Mouse (Mus musculus): ENCODE data around the gene Jmjd7.

Jmjd7 gene

GRCm38 (mm10) chr2:120011462-120012200 lies 15.7 kb upstream of the Jmjd7 start:
- DNase-seq (ENCODE audit: low read depth, low spot score), result no peak

GRCm38 (mm10) chr2:120012924-120013323 lies 14.4 kb upstream of the Jmjd7 start:
- DNase-seq (ENCODE audit: low read depth, low spot score), result no peak

GRCm38 (mm10) chr2:120013831-120014486 lies 13.3 kb upstream of the Jmjd7 start:
- no peak for DNase-seq (ENCODE audit: low read depth, low spot score)

DNA sequence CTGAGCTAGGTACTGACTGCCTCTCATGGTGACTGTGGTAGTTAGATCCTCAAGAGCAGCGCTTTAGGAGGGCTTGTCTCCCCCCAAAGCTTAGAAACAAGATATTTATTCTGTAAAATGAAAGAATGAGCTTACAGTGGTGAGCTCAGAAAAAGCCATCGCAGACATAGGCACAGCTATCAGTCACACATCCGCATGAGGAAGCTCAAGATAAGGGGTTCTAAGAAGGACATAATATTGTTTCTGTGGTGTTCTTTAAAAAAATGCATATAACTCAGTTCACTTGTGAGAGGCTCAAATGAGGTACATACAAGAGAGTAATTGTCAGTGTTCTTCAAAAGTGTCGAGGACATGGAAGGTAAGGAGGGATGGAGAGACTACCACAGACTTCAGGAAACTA lies 11.4 kb upstream of the Jmjd7 start:
- no peak for DNase-seq (ENCODE audit: low read depth, low spot score)

DNA sequence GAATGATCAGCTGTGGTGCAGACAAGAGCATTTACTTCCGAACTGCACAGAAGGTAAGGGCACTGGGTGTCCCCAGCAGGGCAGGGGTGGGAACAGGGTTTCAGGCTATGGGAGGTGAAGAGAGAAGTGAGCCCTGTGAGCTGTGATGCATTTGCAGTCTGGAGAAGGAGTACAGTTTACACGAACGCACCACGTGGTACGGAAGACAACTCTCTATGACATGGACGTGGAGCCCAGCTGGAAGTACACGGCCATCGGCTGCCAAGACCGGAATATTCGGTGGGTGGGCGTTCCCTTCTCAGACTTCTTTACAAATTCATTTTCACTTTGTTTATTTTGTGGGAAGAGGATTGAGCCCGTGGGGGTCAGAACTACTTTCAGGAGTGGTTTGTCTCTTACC lies 9.7 kb upstream of the Jmjd7 start:
- no peak for DNase-seq (ENCODE audit: low read depth, low spot score)

- no peak for DNase-seq (ENCODE audit: low read depth, low spot score)
Measured at GRCm38 (mm10) chr2:120024337-120024736, 2.9 kb upstream of the Jmjd7 start.

DNA sequence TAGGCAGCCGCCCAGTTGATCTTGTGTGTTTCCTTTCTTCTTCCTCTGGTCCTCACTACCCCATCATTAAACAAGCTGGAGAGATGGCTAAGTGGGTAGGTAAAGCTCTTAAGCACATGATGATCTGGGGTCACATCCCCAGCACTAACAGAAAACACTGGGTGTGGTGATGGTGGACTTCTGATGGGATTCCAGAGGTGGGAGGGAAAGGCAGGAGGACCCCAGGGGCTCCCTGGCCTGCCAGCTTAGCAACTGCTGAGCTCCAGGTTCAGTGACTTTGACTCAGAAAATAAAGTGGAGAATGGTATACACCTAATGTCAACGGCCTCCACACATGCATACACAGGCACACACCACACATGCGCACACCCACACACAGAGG lies 658 bp downstream of the Jmjd7 start:
- no peak for DNase-seq (ENCODE audit: low read depth, low spot score)

DNA sequence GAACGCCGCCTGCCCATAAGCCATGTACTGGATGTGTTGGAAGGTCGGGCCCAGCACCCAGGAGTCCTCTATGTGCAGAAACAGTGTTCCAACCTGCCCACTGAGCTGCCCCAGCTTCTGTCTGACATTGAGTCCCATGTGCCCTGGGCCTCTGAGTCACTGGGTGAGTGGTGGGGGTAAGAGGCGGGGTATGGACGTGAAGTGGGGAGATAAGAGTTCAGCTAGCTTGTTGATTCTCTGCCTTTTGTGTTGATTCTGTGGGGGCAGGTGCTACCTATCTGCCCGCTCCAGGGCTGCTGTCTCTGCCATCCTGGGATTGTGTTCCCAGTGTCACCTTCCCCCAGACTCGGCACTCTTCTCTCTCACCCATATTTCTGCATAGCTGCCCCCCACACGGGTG lies 3.1 kb downstream of the Jmjd7 start:
- DNase-seq (ENCODE audit: low read depth, low spot score), result no peak

DNA sequence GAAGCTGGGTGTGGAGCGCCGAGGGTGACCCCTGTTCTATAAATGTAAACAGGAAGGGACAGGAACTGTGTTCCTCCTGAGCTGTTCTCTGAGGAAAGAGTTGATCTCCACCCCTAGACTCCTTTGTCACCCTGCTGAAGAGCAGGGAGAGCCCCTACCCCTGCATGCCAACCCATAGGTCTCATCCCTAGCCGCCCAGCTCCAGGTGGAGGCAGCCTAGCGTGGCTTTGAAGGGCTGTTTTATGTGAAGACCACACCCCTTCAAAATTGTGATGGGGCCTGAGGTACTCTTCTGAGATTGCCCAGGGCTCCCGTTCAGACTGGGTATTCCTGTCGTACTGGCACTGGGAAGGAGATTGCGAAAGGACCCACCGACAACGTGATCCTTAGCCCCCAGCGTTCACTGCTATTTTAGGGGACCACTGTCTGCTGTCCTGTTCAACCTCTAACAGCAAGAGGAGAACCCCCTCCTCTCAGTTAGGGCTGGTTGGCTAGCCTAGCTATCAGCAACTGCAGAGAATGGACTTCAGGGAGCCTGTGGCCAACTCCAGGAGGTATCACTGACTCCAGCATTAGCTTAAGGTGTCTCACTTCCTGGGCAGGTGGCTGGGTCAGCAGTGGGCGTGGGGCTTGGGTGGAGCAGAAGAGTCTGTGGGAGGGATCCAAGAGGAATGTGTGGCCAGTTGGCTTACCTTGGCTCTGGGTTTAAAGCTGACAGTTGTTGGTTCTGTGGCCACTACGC lies 5.6 kb downstream of the Jmjd7 start, which contains the start of gene Pla2g4b:
Pla2g4b (plus strand) TSS at position 692 of the 742 bp plus-strand sequence.
- DNase-seq (ENCODE audit: low read depth, low spot score), result no peak

DNA sequence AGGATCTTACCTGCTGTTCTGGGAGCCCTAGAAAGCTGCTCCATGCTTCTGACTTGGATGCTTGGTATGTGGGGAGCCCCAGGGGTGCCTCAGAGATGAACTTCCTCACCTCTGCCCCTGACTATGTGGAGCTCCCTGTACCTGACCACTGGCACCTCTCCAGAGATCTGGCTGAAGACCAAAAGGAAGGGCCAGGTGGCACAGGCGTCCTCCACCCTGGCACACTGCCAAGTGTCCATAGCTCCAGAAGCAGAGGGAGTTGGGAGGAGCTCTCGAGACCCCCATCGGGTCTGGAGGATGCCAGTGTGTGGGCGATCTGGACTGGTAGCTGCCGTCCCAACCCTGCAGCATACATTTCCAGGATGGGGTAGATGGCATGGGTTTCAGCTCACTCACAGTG lies 6.4 kb downstream of the Jmjd7 start:
- no peak for DNase-seq (ENCODE audit: low read depth, low spot score)

DNA sequence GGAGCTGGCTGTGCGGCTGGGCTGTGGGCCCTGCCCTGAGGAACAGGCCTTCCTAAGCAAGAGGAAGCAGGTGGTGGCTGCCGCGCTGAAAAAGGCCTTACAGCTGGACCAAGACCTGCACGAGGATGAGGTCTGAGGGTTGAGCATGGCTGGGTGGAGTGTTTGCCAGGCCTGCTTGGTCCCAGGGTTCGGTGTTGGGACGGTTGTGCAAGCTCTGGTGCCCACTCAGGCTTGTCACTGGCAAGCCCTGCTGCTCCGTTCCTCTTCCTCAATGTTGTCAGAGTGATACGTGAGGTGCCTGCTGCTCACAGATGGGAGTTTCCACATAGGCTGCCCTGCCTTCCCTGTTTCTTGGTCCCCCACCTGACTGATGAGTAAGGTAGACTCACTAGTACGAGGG lies 10.5 kb downstream of the Jmjd7 start:
- DNase-seq (ENCODE audit: low read depth, low spot score), result no peak

DNA sequence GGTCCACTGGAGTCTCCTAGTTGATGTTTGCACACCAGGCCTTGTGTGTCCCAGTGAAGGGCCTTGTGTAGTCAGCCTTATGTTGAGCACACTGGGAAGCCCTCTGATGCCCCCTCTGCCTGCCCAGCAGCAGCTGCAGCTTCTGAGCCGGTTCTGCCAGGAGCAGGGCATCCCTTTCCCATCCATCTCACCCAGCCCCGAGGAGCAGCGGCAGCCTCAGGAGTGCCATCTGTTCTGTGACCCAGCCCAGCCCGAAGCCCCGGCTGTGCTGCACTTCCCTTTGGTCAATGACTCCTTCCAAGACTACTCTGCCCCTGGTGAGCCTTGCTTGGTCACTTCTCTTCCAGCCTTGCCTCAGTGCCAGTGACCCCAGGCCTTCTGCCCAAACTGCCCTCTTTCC lies 13.7 kb downstream of the Jmjd7 start:
- no peak for DNase-seq (ENCODE audit: low read depth, low spot score)

DNA sequence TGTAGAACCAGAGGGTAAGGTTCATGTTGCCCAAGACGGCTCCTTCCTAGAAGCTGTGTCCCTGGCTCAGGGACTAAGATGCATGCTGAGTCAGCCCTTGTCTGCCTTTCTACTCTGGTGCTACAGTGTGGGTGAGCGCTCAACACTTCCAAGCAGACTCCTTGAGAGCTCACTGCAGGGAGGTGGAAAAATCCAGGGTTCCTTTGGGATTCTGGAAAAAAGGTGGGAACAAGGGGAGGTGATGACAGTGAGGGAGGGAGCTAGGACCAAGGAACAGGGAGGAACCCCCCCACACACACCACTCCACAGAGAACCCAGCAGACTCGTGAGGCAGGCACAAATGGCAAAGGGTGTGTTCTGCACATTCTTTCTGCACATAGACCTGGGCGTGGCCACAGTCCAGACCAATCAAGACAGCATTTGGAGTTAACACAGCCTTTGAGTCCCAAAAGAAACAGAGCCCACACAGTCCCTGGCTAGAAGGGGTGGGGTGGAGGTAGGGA lies 16.9 kb downstream of the Jmjd7 start:
- DNase-seq (ENCODE audit: low read depth, low spot score), result no peak

DNA sequence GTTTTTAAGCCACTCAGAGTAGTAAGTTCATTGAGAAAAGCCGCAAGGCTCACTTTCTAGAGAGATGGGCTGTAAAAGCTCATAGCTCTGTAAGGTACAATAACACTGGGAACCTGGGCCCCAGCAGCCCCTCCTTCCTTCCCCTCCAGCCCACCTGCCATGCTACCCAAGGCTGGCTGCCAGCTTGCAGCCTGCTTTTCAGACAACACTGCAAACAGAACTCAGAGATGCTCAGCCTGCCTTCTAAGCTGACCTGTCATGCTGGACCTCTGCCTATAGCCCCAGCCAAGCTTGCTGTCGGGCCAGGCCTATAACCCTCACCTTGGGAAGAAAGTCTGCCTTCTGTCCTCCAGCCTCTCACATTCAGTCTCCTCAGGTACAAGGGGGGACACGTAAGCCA lies 17.4 kb downstream of the Jmjd7 start:
- DNase-seq (ENCODE audit: low read depth, low spot score), result no peak

- DNase-seq (ENCODE audit: low read depth, low spot score), result no peak
Measured at GRCm38 (mm10) chr2:120046486-120047310, 19.4 kb downstream of the Jmjd7 start.

DNA sequence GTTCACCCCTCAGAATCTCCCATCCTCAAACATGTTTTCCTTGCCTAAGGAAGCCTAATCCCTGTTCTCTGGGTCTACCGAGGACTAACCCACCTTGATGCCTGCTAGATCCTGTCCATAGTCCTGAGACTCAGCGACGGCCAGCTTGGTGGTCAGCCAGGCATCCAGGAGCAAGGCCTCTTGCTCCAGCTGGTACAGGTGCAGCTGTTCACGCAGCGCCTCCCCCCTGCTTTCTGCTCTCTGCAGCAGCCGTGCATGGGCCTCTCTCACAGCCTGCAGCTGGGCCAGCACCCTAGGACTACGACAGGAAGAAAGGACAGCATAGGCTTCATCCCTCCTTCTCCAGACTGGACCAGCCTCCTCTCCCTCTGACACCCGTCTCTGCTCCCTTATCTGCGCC lies 20.9 kb downstream of the Jmjd7 start:
- no peak for DNase-seq (ENCODE audit: low read depth, low spot score)

DNA sequence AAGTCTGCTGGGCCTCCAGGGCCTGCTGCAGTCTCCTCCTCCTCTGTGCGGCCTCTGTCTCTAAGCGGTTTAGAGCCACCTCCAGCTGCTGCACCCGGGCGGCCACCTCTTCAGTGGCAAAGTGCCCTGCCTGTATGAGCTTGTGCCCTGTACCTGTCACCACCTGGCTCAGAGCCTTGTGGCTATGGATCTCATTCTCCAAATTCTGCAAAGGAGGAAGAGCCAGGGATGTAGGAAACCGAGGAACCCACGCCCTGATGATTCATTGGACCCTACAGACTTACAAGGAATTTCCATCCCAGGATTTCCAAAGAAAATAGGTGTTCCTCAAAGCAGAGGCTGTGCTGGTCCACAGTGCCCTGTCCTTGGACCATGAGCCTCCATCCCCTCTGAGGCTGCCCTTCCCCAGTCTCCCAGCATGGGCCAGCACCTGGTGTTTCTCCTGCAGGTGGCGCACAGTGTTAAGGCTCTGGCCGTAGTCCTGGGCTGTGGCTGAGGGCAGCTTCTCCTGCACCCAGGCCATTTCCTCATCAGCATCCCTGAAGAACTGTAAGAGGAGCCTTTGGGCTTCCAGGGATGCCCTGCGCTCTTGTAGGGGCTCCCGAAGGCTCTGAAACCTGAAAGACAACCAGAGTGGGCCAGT lies 22.5 kb downstream of the Jmjd7 start:
- DNase-seq (ENCODE audit: low read depth, low spot score), result no peak

DNA sequence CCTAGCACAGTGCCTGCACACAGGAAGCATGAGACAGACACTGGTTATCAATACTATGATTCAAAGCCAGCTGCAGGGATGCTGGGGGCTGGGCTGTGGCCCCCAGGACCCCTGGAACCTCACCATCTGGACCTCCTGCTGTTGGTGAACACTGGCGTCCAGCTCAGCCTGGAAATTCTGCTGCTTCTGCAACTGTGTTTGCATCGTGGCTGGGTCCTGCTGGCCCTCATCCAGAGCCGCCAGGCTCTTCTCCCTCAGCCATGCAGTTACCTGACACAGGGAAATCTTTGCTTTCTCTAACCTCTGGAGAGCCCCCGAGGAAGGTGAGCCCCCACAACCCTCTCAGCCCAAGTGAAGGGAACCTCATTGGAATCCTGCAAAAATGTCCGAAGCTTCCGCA lies 24.1 kb downstream of the Jmjd7 start:
- DNase-seq (ENCODE audit: low read depth, low spot score), result no peak

DNA sequence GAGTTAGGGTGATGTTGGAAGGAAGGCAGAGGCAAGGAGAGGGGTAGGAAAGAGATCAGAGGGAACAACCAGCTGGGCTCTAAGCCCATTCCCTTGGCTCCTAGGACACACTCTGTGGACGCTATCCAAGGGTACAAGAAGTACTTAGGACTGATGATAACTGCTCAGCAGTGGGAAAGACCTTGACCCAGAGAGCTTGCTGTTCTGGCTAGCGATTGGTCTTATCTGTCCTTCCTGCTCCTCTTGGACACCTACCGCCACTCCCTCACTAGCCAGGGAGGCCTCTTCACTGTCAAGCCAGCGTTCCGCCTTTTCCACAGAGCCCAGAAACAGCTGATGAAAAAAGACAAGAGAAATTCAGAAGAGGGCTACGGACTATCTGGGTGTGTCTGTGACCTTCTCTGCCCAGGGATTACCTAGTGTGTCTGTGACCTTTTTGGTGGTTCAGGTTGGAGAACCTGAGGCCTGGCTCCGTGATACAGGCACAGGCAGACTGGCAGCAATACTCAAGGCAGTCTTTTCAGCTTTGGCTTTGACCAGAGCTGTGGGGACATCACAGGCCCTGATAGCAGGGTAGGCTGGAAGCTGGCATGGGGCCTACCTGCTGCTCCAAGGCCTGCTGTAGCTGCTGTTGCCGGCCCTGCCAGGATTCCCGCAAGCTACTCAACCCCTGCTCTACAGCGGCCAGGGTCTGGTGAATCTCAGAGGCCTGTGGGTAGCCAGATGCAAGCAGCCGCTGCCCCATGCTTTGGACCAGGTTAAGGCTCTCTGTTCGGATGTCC lies 27.7 kb downstream of the Jmjd7 start:
- no peak for DNase-seq (ENCODE audit: low read depth, low spot score)

GRCm38 (mm10) chr2:120055923-120056322 lies 28.6 kb downstream of the Jmjd7 start:
- no peak for DNase-seq (ENCODE audit: low read depth, low spot score)
